Mouse (Mus musculus) kidney, embryonic 16.5 days (tissue): ENCODE measurements at regions not wholly inside any gene's neighbourhood (a gene's known extent, or its start where the extent isn't known, plus 50 kb on each side); places are given as distances from the start of the nearest gene placed in this dataset.

Experiments
- ATAC-seq: fragments of 200-750 bp; cut with Nextera tagmentation; 2 replicates; pipeline ENCODE4 v1.8.0; 2017; ENCODE audit warnings: moderate TSS enrichment; ENCODE audit not compliant: low FRiP score, low TSS enrichment
- H3K27ac ChIP-seq: fragments of 300-500 bp; sonication (generic); 2 replicates; pipeline ENCODE4 v1.5.1; 2014; ENCODE audit warnings: low read length
- H3K27me3 ChIP-seq: fragments of 300-500 bp; sonication (generic); 2 replicates; pipeline ENCODE4 v1.6.1; 2014; ENCODE audit warnings: low read length, control low read depth, mixed read lengths; ENCODE audit not compliant: insufficient read depth
- H3K36me3 ChIP-seq: fragments of 300-500 bp; sonication (generic); 2 replicates; pipeline ENCODE4 v1.6.1; 2014; ENCODE audit warnings: low read length, control low read depth, mixed read lengths; ENCODE audit not compliant: insufficient read depth
- H3K4me1 ChIP-seq: fragments of 300-500 bp; sonication (generic); 2 replicates; pipeline ENCODE4 v1.6.1; 2014; ENCODE audit warnings: low read length, control low read depth, mixed read lengths; ENCODE audit not compliant: insufficient read depth
- H3K4me2 ChIP-seq: fragments of 300-500 bp; sonication (generic); replicated peaks from 2 replicates; pipeline ENCODE4 v1.6.1; 2014; ENCODE audit warnings: low read depth, low read length
- H3K4me3 ChIP-seq: fragments of 300-500 bp; sonication (generic); 2 replicates; pipeline ENCODE4 v1.5.1; 2014; ENCODE audit warnings: mild to moderate bottlenecking, low read length
- H3K9ac ChIP-seq: fragments of 300-500 bp; sonication (generic); replicated peaks from 2 replicates; pipeline ENCODE4 v1.6.1; 2014; ENCODE audit warnings: low read length
- H3K9me3 ChIP-seq: fragments of 300-500 bp; sonication (generic); 2 replicates; pipeline ENCODE4 v1.6.1; 2016; ENCODE audit warnings: low read length, control low read depth
- WGBS: fragments of 180-500 bp; shearing (Covaris S2); extraction: QIAGEN DNeasy Blood & Tissue Kit; methylation state at CpG from one replicate; pipeline ENCODE4 v1.1.7; 2014; 5-methylcytosine and 5-hydroxymethylcytosine counted together

DNA sequence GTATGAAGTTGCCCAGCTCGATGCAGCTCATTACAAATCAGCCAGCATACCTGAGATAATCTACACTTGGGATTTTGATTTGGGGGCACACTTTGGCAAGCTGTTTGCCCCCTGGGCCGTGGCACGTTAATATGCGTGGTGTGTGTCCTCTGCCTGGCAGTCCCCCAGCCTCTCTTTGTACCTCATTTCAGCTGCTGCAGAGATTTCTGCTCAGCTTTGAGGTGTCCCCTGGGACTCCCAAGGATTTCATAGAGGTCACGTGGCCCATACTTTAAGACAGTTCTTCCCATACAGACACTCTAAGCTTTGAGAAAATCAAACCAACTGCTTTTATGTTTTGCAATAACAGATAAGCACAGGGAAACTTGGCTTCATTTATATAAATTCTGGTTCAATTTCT is 113.2 kb upstream of the Nmnat3 start:
- WGBS, result 77% methylated on average over 5 of the region's 5 CpGs
- Histone ChIP-seq H3K9ac (no peak overlapping the region), H3K36me3 (no peaks in the 10 kb centered on the region), H3K4me1 (no peaks in the 10 kb centered on the region), H3K27ac (no peak overlapping the region), H3K27me3 (no peaks in the 10 kb centered on the region), H3K4me2 (no peak overlapping the region), H3K9me3 (no peaks in the 10 kb centered on the region), H3K4me3 (no peak overlapping the region)
- no peak for ATAC-seq

DNA sequence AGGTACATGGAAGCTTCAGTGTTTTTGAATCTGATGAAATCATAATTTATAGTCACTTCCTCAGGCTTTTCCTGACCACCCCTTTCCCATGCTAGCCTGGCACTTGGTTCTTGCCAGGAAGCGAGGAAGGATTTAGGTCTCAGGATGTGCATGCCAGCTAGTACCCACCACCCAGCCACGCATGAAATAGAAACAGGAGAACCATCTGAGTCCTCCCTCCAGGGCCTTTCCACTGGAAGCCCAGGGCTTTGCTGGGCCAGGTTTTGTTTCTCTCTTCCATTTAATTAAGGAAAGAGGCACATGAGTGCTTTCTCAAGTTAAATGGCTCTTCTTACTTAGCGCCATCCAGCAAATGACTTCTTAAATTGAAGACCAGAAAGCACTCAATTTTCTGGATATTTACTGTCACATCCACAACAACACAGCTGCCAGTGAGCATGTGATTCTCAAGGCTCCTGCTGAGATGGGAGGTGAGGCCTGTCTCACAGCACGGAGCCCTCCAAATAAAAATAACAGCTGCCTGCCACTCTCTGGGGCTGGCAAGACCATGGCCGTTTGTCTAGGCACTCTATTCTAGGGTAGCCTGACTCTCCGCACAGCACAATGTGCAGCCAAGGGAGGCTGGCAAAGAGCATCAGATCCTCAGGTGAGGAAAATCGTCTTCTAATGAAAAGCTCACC is 110.4 kb upstream of the Nmnat3 start:
- Histone ChIP-seq H3K4me3 (no peak overlapping the region), H3K9ac (no peak overlapping the region), H3K27me3 (no peaks in the 10 kb centered on the region), H3K9me3 (no peaks in the 10 kb centered on the region), H3K27ac (no peak overlapping the region), H3K4me1 (no peaks in the 10 kb centered on the region), H3K4me2 (no peak overlapping the region), H3K36me3 (no peaks in the 10 kb centered on the region)
- WGBS, result 54% methylated on average over 7 of the region's 7 CpGs
- ATAC-seq, result no peak

GRCm38 (mm10) chr9:98180766-98181165 is 106.5 kb upstream of the Nmnat3 start:
- Histone ChIP-seq H3K36me3 (no peaks in the 10 kb centered on the region), H3K4me1 (no peaks in the 10 kb centered on the region)

GRCm38 (mm10) chr9:98186757-98187300 is 100.4 kb upstream of the Nmnat3 start:
- 73% methylated on average over 10 of the region's 10 CpGs for WGBS
- Histone ChIP-seq H3K4me1 (no peaks in the 10 kb centered on the region), H3K4me2 (no peak overlapping the region), H3K4me3 (no peak overlapping the region), H3K27me3 (no peaks in the 10 kb centered on the region), H3K9me3 (no peaks in the 10 kb centered on the region), H3K9ac (no peak overlapping the region), H3K36me3 (no peaks in the 10 kb centered on the region), H3K27ac (no peak overlapping the region)
- ATAC-seq, result no peak

More at GRCm38 (mm10) chr9:98180766-98181165, 106.5 kb upstream of the Nmnat3 start:
- no peak overlapping the region for H3K4me3 ChIP-seq
- H3K27ac ChIP-seq, result no peak overlapping the region
- no peak for ATAC-seq
- H3K27me3 ChIP-seq, result no peaks in the 10 kb centered on the region
- 68% methylated on average over 4 of the region's 4 CpGs for WGBS
- H3K9me3 ChIP-seq, result no peaks in the 10 kb centered on the region
- H3K4me2 ChIP-seq, result no peak overlapping the region
- no peak overlapping the region for H3K9ac ChIP-seq

DNA sequence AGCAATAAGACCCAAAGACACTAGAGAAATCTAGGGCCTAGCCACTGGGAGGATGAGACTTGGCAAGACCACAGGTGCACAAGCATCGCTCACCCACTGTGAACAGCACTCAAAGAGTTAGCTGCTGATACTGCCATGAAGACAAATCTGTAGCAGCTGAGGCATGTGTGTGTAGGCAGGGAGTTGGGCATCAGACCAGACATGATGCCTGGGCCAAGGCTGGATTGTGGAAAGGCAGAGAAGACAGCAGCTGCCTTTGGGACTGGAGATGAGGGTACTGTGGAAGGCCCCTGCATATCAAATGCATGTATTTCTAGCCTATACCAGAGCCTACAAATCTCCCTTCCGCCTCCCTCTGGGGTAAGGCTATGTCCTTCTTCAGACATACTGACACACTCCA is 92.9 kb upstream of the Nmnat3 start:
- 91% methylated on average over 2 of the region's 2 CpGs for WGBS
- Histone ChIP-seq H3K4me3 (no peak overlapping the region), H3K4me1 (no peaks in the 10 kb centered on the region), H3K4me2 (no peak overlapping the region), H3K27ac (no peak overlapping the region), H3K9ac (no peak overlapping the region), H3K27me3 (no peaks in the 10 kb centered on the region), H3K9me3 (no peaks in the 10 kb centered on the region), H3K36me3 (no peaks in the 10 kb centered on the region)
- no peak for ATAC-seq

DNA sequence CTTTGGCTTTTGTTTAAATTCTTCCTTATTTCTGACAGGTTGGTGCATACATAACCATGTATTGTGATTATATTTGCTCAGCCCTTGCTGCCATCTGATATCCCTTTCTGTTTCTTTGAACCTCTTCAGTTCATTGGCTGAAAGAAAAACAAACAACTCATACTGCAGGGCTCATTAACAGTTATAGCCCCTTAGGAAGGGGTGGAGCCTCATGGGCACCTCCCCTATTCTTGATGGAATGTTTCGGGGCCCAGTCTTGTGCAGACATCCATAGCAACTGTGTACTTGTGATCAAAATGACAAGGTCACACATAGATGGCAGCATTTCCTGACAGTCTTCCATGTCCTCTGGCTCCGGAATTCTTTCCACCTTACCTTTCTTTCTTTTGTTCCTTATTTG is 68.4 kb upstream of the Nmnat3 start:
- H3K27ac ChIP-seq, result no peak overlapping the region
- no peak overlapping the region for H3K9ac ChIP-seq
- no peaks in the 10 kb centered on the region for H3K4me1 ChIP-seq
- peak; percentile 65; the same call in 1 of the 2 replicates for ATAC-seq
- no peaks in the 10 kb centered on the region for H3K9me3 ChIP-seq
- no peaks in the 10 kb centered on the region for H3K36me3 ChIP-seq
- no peaks in the 10 kb centered on the region for H3K27me3 ChIP-seq
- 46% methylated on average over 2 of the region's 2 CpGs for WGBS
- H3K4me3 ChIP-seq, result no peak overlapping the region
- H3K4me2 ChIP-seq, result no peak overlapping the region

DNA sequence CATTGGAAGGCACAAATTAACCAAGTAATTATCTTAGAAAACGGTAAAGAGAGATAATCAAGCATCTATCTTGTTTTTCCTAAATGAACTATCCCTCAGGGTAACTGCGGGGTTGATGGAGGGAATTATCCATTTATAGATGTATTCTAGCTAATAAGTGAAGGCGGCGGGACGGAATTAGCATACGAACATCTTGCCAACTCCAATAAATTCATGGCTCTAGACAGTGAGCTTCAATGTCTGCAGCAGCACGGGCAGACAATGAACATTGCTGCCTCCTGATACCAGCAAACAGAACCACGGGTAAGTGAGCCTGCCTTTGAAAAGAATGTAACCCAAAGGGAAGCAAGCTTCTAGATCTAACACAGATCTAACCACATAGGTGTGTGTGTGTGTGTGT is 66.9 kb upstream of the Nmnat3 start:
- H3K4me2 ChIP-seq, result no peak overlapping the region
- no peaks in the 10 kb centered on the region for H3K4me1 ChIP-seq
- no peak overlapping the region for H3K9ac ChIP-seq
- WGBS, result 81% methylated on average over 8 of the region's 8 CpGs
- H3K27ac ChIP-seq, result no peak overlapping the region
- ATAC-seq, result no peak
- H3K4me3 ChIP-seq, result no peak overlapping the region
- H3K9me3 ChIP-seq, result no peaks in the 10 kb centered on the region
- H3K27me3 ChIP-seq, result no peaks in the 10 kb centered on the region
- no peaks in the 10 kb centered on the region for H3K36me3 ChIP-seq

GRCm38 (mm10) chr9:98221766-98222165 is 65.5 kb upstream of the Nmnat3 start:
- Histone ChIP-seq H3K4me2 (no peak overlapping the region), H3K4me1 (no peaks in the 10 kb centered on the region), H3K27me3 (no peaks in the 10 kb centered on the region), H3K9ac (no peak overlapping the region), H3K27ac (no peak overlapping the region), H3K36me3 (no peaks in the 10 kb centered on the region), H3K9me3 (no peaks in the 10 kb centered on the region), H3K4me3 (no peak overlapping the region)
- 44% methylated on average over 1 of the region's 1 CpGs for WGBS
- no peak for ATAC-seq

GRCm38 (mm10) chr9:98228226-98228625 is 59.0 kb upstream of the Nmnat3 start:
- Histone ChIP-seq H3K36me3 (no peaks in the 10 kb centered on the region), H3K9me3 (no peaks in the 10 kb centered on the region), H3K27ac (no peak overlapping the region), H3K9ac (no peak overlapping the region), H3K4me3 (no peak overlapping the region), H3K4me2 (no peak overlapping the region), H3K4me1 (no peaks in the 10 kb centered on the region), H3K27me3 (no peaks in the 10 kb centered on the region)
- WGBS, result 85% methylated on average over 3 of the region's 3 CpGs
- no peak for ATAC-seq

DNA sequence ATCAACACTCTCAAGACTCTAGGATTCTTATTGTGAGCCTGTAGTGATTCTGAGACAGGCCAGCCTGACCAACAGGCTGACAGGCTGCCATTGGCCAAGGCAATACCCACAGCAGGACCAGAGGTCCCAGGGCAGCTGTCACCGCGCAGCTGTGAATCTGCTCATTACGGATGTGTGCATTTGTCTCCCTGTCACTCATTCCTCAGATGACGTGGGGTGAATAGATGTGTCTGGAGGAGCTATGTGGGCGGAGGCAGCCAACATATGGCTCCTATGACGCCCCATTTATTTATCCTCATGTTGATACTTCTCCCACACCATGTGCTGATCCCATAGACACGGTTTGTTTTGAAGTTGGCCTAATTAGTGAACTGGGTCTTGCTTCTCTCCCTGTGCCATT is 58.3 kb upstream of the Nmnat3 start:
- WGBS, result 75% methylated on average over 7 of the region's 7 CpGs

More for the DNA sequence above, 58.3 kb upstream of the Nmnat3 start:
- Histone ChIP-seq H3K4me1 (no peaks in the 10 kb centered on the region), H3K27ac (no peak overlapping the region), H3K27me3 (no peaks in the 10 kb centered on the region), H3K36me3 (no peaks in the 10 kb centered on the region), H3K9ac (no peak overlapping the region), H3K9me3 (no peaks in the 10 kb centered on the region), H3K4me2 (no peak overlapping the region), H3K4me3 (no peak overlapping the region)
- no peak for ATAC-seq
